Mouse (Mus musculus): ENCODE data around the gene Col6a1. TPM values are rescaled to one million over a fixed set of nuclear protein-coding genes. Genes with fewer than 3 reads are reported as not detected.

Gene Col6a1
- total RNA-seq (2023), result not detected

DNA sequence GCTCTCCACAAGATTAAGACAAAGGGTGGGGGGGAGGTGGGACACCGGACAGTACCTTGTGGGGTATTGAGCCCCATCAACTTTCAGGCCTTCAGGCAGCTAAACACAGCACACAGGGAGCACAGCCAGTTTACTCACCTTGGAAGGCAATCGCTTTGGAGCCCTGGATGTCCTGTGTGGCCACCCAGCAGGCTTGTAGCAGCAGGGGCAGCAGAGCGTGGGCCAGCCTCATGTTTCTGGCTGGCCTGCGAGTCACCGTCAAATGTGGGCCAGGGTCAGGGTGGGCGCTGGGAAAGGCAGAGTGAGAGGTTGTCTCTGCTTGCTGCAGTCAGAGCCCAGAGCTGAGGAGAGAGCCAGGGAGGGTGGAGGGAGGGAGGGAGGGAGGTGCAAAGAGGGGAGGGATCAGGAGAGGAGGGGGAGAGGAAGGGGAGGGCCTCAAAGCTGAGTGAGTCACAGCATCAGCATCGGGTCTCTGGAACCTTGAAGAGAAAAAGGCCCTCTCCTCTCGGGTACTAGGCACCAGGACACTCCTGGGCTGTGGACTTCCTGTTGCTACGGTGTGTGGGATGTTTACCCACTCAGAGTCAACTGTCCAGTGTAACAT is at the start of gene Col6a1:
TSS of gene Col6a1 (minus strand) at position 487 of the 604 bp plus-strand sequence.

Other genes with a start within 250 kb of the Col6a1 start
- gene Lss, start 194.6 kb downstream of the Col6a1 start, total RNA-seq (2023), result 28.1 TPM
- not detected for gene Spatc1l, start 163.9 kb downstream of the Col6a1 start, total RNA-seq (2023)
- not detected for gene Ftcd, start 150.5 kb downstream of the Col6a1 start, total RNA-seq (2023)
- gene Col6a2, start 102.5 kb downstream of the Col6a1 start, total RNA-seq (2023), result 0.21 TPM
- 17.1 TPM for gene Pcbp3, start 235.7 kb upstream of the Col6a1 start, total RNA-seq (2023)